Mouse (Mus musculus): Measurements from ENCODE around the gene Rbbp8nl. TPM values are rescaled to one million over a fixed set of nuclear protein-coding genes. Genes with fewer than 3 reads are reported as not detected.

Rbbp8nl gene
- polyA plus RNA-seq (2014; fragmentation: Nextera tagmentation; extraction: Ambion mirVana) = 0.37 and 1.1 TPM in 2 replicates

DNA sequence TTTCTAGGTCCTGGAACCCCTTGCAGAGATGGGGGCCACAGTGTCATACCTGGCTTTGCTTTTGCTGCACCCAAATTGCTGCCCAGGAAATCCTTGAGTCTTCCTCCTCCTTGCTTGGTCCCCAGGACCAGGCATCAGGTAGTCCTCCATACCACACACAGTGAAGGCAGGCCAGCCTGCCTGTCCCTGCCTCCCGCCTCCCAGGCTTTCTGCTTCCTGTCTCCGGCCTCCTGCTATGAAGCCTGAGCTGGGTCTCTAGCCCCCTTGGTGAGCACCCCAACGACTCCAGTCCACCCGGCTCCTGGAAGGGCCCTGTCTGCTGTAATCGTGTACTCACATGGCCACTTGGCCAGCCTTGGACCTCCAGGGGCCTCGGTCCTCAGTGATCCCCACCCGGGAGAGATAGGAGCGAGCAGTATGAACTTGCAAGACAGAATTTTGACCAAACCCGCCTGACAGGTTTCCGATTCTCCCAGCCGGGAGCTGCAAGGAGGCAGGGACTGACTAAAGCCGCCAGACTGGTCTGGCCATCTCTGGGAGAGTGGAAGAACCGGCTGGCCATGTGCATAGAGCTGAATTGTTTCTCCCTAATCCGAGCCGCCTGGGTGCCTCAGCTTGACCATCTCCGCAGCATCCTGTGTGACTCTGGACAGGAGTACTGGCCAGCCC lies at the start of gene Rbbp8nl:
TSS of gene Rbbp8nl (minus strand) at position 440 of the 669 bp plus-strand sequence.
- H3K4me1 ChIP-seq (ENCODE audit: control insufficient read depth, insufficient read depth, low read length) = no peaks in the 10 kb centered on the region
- peak; percentile 67 for ATAC-seq (ENCODE audit: low FRiP score, low TSS enrichment)
- no peaks in the 10 kb centered on the region for H3K27me3 ChIP-seq (ENCODE audit: control insufficient read depth, insufficient read depth, low read length)
- no peak within 1 kb of the TSS for H3K4me3 ChIP-seq (ENCODE audit: low read length)
- peak within 1 kb of the TSS; percentile 17; the same call in 1 of the 2 replicates for H3K4me2 ChIP-seq (replicated peaks; ENCODE audit: low read depth, low read length)
- H3K9ac ChIP-seq (ENCODE audit: low read depth, low read length) = no peak within 1 kb of the TSS
- 41% methylated on average over 16 of the region's 16 CpGs for WGBS
- peak within 1 kb of the TSS; percentile 82 for H3K27ac ChIP-seq (ENCODE audit: low read depth, low read length)
- H3K9me3 ChIP-seq (ENCODE audit: control insufficient read depth, low read length) = no peaks in the 10 kb centered on the region
- no peaks in the 10 kb centered on the region for H3K36me3 ChIP-seq (ENCODE audit: control insufficient read depth, insufficient read depth, low read length)

DNA sequence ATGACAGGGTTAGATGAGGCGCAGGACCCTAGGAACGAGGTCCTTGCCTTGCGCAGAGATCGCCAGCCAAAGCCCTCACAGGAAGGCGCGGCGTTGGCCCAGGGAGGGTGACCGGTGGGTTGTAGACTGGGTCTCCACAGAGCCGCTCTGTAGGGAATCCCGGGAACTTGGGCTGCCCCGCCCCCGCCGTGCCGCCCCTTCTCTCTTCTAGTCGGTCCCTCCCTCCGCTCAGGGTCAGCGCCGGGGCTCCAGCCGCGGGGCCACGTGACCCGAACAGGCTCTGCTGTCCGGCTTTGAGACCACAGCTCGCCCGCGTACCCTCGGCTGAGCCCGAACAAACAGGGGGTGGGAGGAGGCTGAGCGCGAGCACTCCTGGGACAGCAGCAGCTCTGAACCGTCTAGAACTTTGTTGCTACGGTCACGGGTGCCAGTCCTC lies 44.9 kb upstream of the Rbbp8nl start, which contains the start of gene Gata5:
TSS of gene Gata5 (minus strand) at position 149 of the 436 bp plus-strand sequence.
- peak within 1 kb of the TSS; percentile 72 for H3K4me2 ChIP-seq (replicated peaks; ENCODE audit: low read depth, low read length)
- ATAC-seq (ENCODE audit: low FRiP score, low TSS enrichment) = peak; percentile 91
- peak within 1 kb of the TSS; percentile 75 for H3K9ac ChIP-seq (ENCODE audit: low read depth, low read length)
- H3K27ac ChIP-seq (ENCODE audit: low read depth, low read length) = no peak within 1 kb of the TSS; the same call in 1 of the 2 replicates
- peaks cover 43% of the 10 kb centered on the region for H3K27me3 ChIP-seq (ENCODE audit: control insufficient read depth, insufficient read depth, low read length)
- H3K4me3 ChIP-seq (ENCODE audit: low read length) = peak within 1 kb of the TSS; percentile 58
- H3K4me1 ChIP-seq (ENCODE audit: control insufficient read depth, insufficient read depth, low read length) = no peaks in the 10 kb centered on the region; the same call in 1 of the 2 replicates
- no peaks in the 10 kb centered on the region for H3K36me3 ChIP-seq (ENCODE audit: control insufficient read depth, insufficient read depth, low read length)
- WGBS = under 1% methylated on average over 24 of the region's 33 CpGs
- H3K9me3 ChIP-seq (ENCODE audit: control insufficient read depth, low read length) = no peaks in the 10 kb centered on the region

DNA sequence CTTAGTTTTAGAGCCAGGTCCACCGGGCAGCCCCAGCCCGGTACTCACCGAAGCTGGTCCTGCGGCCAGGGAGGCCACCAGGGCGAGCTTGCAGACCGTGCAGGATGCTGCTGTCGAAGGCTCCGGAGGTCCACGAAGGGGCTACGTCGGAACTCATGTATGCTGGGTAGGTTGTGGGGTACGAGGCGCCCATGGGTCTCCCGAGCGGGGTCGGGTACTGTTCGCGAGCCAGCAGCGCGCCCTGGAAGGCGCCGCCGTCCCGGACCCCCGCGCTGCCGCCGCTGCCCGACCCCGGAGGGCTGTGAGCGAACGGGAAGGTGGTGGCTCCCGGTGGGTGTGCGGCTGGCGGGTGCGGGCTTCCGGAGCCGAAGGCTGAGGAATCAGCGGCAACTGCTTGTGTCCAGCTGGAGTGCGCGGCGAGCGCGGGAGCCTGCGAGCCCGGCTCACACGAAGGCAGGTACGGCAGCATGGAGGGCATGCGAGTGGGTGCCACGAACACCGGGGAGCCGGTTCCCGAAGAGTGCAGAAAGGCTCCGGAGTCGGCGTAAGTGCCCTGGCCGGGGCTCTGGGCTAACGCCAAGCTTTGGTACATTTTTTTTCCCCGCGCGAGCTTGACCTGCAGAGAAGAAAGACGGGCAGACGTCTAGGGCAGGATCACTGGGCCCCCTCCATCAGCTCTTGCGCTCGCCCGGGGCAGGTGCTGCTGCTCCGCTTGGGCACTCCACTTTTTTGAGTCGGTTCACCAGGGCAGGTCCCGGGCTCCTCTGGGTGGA lies 44.3 kb upstream of the Rbbp8nl start:
- Histone ChIP-seq H3K36me3 (ENCODE audit: control insufficient read depth, insufficient read depth, low read length) (no peaks in the 10 kb centered on the region), H3K4me3 (ENCODE audit: low read length) (peak overlapping the region; percentile 58), H3K27me3 (ENCODE audit: control insufficient read depth, insufficient read depth, low read length) (peaks cover 43% of the 10 kb centered on the region), H3K4me2 (replicated peaks; ENCODE audit: low read depth, low read length) (peak overlapping the region; percentile 72), H3K4me1 (ENCODE audit: control insufficient read depth, insufficient read depth, low read length) (no peaks in the 10 kb centered on the region; the same call in 1 of the 2 replicates), H3K9ac (ENCODE audit: low read depth, low read length) (peak overlapping the region; percentile 75), H3K27ac (ENCODE audit: low read depth, low read length) (no peak overlapping the region), H3K9me3 (ENCODE audit: control insufficient read depth, low read length) (no peaks in the 10 kb centered on the region)
- no peak; the same call in 1 of the 2 replicates for ATAC-seq (ENCODE audit: low FRiP score, low TSS enrichment)
- WGBS = under 1% methylated on average over 69 of the region's 69 CpGs

DNA sequence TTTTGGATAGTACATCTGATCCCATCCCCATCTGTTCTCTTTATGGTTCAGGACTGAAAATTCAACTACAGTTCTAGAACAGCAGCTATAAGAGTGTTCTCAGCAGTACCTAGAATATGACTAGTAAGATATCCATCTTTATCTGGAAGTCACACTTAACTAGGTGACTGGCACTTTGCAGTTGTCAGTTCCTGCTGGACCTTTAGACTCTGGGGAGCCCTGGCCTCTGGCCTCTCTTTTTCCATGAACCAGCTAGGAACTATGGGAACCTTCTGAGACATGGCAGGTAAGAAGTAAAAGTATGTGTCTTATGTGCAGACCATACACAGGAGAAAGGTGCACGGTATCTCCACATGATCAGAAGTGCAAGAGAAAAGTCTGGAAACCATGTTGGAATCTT lies 39.8 kb upstream of the Rbbp8nl start:
- WGBS = 94% methylated on average over 1 of the region's 1 CpGs
- Histone ChIP-seq H3K4me3 (ENCODE audit: low read length) (no peak overlapping the region), H3K9me3 (ENCODE audit: control insufficient read depth, low read length) (no peaks in the 10 kb centered on the region), H3K27me3 (ENCODE audit: control insufficient read depth, insufficient read depth, low read length) (peaks cover 21% of the 10 kb centered on the region), H3K4me1 (ENCODE audit: control insufficient read depth, insufficient read depth, low read length) (peaks cover 3% of the 10 kb centered on the region; the same call in 1 of the 2 replicates), H3K9ac (ENCODE audit: low read depth, low read length) (no peak overlapping the region), H3K27ac (ENCODE audit: low read depth, low read length) (no peak overlapping the region), H3K4me2 (replicated peaks; ENCODE audit: low read depth, low read length) (no peak overlapping the region), H3K36me3 (ENCODE audit: control insufficient read depth, insufficient read depth, low read length) (no peaks in the 10 kb centered on the region)
- ATAC-seq (ENCODE audit: low FRiP score, low TSS enrichment) = no peak

DNA sequence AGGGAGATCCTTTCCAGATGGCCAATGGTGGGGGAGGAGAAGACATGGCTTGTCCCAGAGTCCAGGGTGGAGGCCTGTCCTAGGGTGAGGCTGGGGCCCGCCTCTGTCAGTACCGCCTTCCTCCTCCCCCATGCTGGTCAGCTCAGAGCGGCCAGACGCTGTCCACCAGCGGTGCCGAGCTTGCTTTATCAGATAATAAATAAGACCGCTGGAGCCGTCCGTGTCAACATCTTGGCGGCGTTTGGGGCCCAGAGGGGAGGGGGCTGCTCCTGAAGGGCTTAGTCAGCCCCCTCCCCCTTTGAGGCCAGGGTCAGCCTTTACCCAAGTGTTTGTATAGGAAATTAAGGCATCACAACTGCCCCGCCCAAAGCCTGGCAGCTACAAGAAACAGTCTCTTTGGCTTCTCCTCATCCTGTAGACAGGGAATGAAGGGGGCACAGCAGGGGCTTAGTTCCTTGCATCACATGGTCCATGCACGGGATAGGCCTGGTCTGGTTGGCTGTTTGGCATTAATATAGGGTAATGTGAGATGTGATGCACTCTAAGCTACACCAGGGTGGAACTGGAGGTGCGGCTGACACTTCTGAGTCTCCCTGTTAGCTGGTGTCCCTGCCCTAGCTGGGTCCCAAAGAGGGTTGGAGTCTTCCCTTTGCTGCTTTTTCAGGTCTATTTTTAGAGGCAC lies 33.1 kb upstream of the Rbbp8nl start:
- no peaks in the 10 kb centered on the region for H3K36me3 ChIP-seq (ENCODE audit: control insufficient read depth, insufficient read depth, low read length)
- no peak overlapping the region for H3K4me3 ChIP-seq (ENCODE audit: low read length)
- H3K27me3 ChIP-seq (ENCODE audit: control insufficient read depth, insufficient read depth, low read length) = no peaks in the 10 kb centered on the region
- H3K9ac ChIP-seq (ENCODE audit: low read depth, low read length) = no peak overlapping the region
- ATAC-seq (ENCODE audit: low FRiP score, low TSS enrichment) = peak; percentile 85
- H3K9me3 ChIP-seq (ENCODE audit: control insufficient read depth, low read length) = no peaks in the 10 kb centered on the region
- 0 out of 2 replicates have a peak overlapping the region, but pooled peaks have one; percentile 6 for H3K4me2 ChIP-seq (replicated peaks; ENCODE audit: low read depth, low read length)
- peaks cover 13% of the 10 kb centered on the region; the same call in 1 of the 2 replicates for H3K4me1 ChIP-seq (ENCODE audit: control insufficient read depth, insufficient read depth, low read length)
- WGBS = 7% methylated on average over 14 of the region's 14 CpGs
- peak overlapping the region; percentile 49; the same call in 1 of the 2 replicates for H3K27ac ChIP-seq (ENCODE audit: low read depth, low read length)

DNA sequence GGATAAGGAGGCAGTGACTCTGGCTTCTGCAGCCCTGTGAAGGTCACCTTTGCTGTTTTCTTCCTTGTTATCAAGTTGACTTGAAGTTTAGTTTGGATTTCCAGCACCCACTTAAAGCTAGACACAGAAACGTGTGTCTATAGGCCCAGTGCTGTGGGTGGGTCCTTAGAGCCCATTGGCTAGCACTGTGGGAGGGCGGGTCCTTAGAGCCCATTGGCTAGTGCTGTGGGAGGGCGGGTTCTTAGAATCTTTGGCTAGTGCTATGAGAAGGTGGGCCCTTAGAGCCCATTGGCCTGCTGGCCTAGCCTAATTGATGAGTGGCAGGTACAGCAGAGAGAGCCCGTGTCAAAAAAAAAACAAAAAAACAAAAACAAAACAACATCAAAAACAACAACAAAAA lies 30.5 kb upstream of the Rbbp8nl start:
- Histone ChIP-seq H3K9me3 (ENCODE audit: control insufficient read depth, low read length) (no peaks in the 10 kb centered on the region), H3K9ac (ENCODE audit: low read depth, low read length) (no peak overlapping the region), H3K4me2 (replicated peaks; ENCODE audit: low read depth, low read length) (no peak overlapping the region), H3K4me1 (ENCODE audit: control insufficient read depth, insufficient read depth, low read length) (peaks cover 18% of the 10 kb centered on the region; the same call in 1 of the 2 replicates), H3K27ac (ENCODE audit: low read depth, low read length) (no peak overlapping the region), H3K27me3 (ENCODE audit: control insufficient read depth, insufficient read depth, low read length) (no peaks in the 10 kb centered on the region), H3K4me3 (ENCODE audit: low read length) (no peak overlapping the region), H3K36me3 (ENCODE audit: control insufficient read depth, insufficient read depth, low read length) (no peaks in the 10 kb centered on the region)
- WGBS = 70% methylated on average over 4 of the region's 4 CpGs
- ATAC-seq (ENCODE audit: low FRiP score, low TSS enrichment) = no peak

DNA sequence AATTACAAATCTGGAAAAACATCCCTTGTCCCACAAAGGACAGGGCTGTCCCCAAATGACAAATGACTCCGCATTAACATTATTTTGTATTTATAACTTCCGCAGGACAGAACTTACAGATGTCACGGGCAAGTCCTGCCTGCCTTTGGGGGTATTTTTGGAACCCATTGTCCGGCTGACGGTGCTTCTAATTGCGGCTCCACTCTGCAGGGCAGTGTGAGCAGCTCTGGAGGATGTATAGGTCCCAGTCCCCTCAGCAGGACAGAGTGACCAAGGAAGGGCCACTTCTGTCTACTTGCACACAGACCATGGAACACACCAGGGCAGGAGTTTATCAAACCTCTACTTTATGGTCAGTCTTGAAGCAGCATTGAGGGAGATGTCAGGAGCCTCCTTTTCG lies 27.9 kb upstream of the Rbbp8nl start:
- H3K4me1 ChIP-seq (ENCODE audit: control insufficient read depth, insufficient read depth, low read length) = peaks cover 18% of the 10 kb centered on the region; the same call in 1 of the 2 replicates
- WGBS = 54% methylated on average over 7 of the region's 7 CpGs
- no peak overlapping the region for H3K4me2 ChIP-seq (replicated peaks; ENCODE audit: low read depth, low read length)
- no peak overlapping the region for H3K27ac ChIP-seq (ENCODE audit: low read depth, low read length)
- no peak overlapping the region for H3K4me3 ChIP-seq (ENCODE audit: low read length)
- H3K36me3 ChIP-seq (ENCODE audit: control insufficient read depth, insufficient read depth, low read length) = no peaks in the 10 kb centered on the region
- no peaks in the 10 kb centered on the region for H3K9me3 ChIP-seq (ENCODE audit: control insufficient read depth, low read length)
- no peaks in the 10 kb centered on the region for H3K27me3 ChIP-seq (ENCODE audit: control insufficient read depth, insufficient read depth, low read length)
- H3K9ac ChIP-seq (ENCODE audit: low read depth, low read length) = no peak overlapping the region
- ATAC-seq (ENCODE audit: low FRiP score, low TSS enrichment) = no peak

DNA sequence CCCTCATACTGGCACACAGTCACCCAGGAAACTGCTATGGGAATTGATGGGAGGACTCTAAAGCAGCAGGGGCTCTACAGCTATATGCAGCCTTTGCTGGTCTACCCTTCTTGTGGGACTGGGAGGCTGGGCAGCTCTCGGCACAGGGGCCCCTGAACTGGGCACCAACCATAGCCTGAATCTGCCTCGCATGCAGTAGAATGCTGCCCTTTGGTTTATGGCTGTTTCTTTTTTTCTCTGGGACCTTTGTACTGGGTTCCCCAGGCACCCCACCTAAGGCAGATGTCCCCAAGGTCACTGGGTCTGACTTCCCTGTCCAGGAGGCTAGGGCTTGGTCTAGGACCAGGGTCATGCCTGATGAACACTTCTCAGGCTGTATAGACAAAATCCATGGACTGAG lies 24.6 kb upstream of the Rbbp8nl start:
- no peak overlapping the region for H3K4me3 ChIP-seq (ENCODE audit: low read length)
- no peak overlapping the region for H3K4me2 ChIP-seq (replicated peaks; ENCODE audit: low read depth, low read length)
- H3K9ac ChIP-seq (ENCODE audit: low read depth, low read length) = no peak overlapping the region
- H3K27me3 ChIP-seq (ENCODE audit: control insufficient read depth, insufficient read depth, low read length) = no peaks in the 10 kb centered on the region
- H3K9me3 ChIP-seq (ENCODE audit: control insufficient read depth, low read length) = no peaks in the 10 kb centered on the region
- WGBS = 88% methylated on average over 2 of the region's 2 CpGs
- H3K36me3 ChIP-seq (ENCODE audit: control insufficient read depth, insufficient read depth, low read length) = no peaks in the 10 kb centered on the region
- H3K27ac ChIP-seq (ENCODE audit: low read depth, low read length) = no peak overlapping the region
- no peak for ATAC-seq (ENCODE audit: low FRiP score, low TSS enrichment)
- H3K4me1 ChIP-seq (ENCODE audit: control insufficient read depth, insufficient read depth, low read length) = 0 out of 2 replicates have a peak, but pooled peaks cover 10% of the 10 kb centered on the region
